Mouse (Mus musculus) kidney, adult 2 months (tissue): Measurements from ENCODE around the gene Ppp1r17.

Experiments
- CTCF ChIP-seq: fragments of 200-500 bp; conservative IDR thresholded peaks from 2 replicates; pipeline ENCODE4 v1.5.1; 2011; ENCODE audit warnings: low read depth, mild to moderate bottlenecking, control low read depth, low read length, moderate library complexity, mixed read lengths; ENCODE audit not compliant: insufficient read depth, insufficient read length
- POLR2A ChIP-seq: fragments of 200-500 bp; IDR thresholded peaks from one replicate; pipeline ENCODE4 v1.6.1; 2011; ENCODE audit warnings: low read depth, low read length, control low read depth

- TF ChIP-seq POLR2A (no peak), CTCF (no peak)
Observed at GRCm38 (mm10) chr6:56027966-56028365, 10.7 kb downstream of the Ppp1r17 start.
